Mouse (Mus musculus) heart, embryonic 13.5 days (tissue): ENCODE measurements at regions not wholly inside any gene's neighbourhood (a gene's known extent, or its start where the extent isn't known, plus 50 kb on each side); places are given as distances from the start of the nearest gene placed in this dataset.

Experiments
- ATAC-seq: fragments of 200-750 bp; cut with Nextera tagmentation; 2 replicates; pipeline ENCODE4 v1.8.0; 2017; ENCODE audit warnings: moderate TSS enrichment; ENCODE audit not compliant: insufficient number of reproducible peaks, low FRiP score, low TSS enrichment; ENCODE audit errors: extremely low read depth
- H3K27ac ChIP-seq: fragments of 300-500 bp; sonication (generic); replicated peaks from 2 replicates; pipeline ENCODE4 v1.5.1; 2015; ENCODE audit warnings: moderate library complexity, mild to moderate bottlenecking, inconsistent platforms
- H3K27me3 ChIP-seq: fragments of 300-500 bp; sonication (generic); replicated peaks from 2 replicates; pipeline ENCODE4 v1.6.1; 2015; ENCODE audit warnings: mild to moderate bottlenecking, inconsistent platforms
- H3K36me3 ChIP-seq: fragments of 300-500 bp; sonication (generic); 2 replicates; pipeline ENCODE4 v1.6.1; 2015; ENCODE audit warnings: mild to moderate bottlenecking, inconsistent platforms
- H3K4me1 ChIP-seq: fragments of 300-500 bp; sonication (generic); 2 replicates; pipeline ENCODE4 v1.6.1; 2015; ENCODE audit warnings: inconsistent platforms
- H3K4me2 ChIP-seq: fragments of 300-500 bp; sonication (generic); 2 replicates; pipeline ENCODE4 v1.6.1; 2015; ENCODE audit warnings: inconsistent platforms, mild to moderate bottlenecking, moderate library complexity
- H3K4me3 ChIP-seq: fragments of 300-500 bp; sonication (generic); 2 replicates; pipeline ENCODE4 v1.5.1; 2015; ENCODE audit warnings: moderate library complexity, mild to moderate bottlenecking, inconsistent platforms
- H3K9ac ChIP-seq: fragments of 300-500 bp; sonication (generic); 2 replicates; pipeline ENCODE4 v1.6.1; 2015; ENCODE audit warnings: inconsistent platforms, mild to moderate bottlenecking, moderate library complexity
- H3K9me3 ChIP-seq: fragments of 300-500 bp; sonication (generic); 2 replicates; pipeline ENCODE4 v1.6.1; 2016; ENCODE audit warnings: inconsistent platforms
- WGBS: fragments of 180-500 bp; shearing (Covaris S2); methylation state at CpG from one replicate; pipeline ENCODE4 v1.1.7; 2015; ENCODE audit warnings: mixed read lengths; 5-methylcytosine and 5-hydroxymethylcytosine counted together

- H3K27ac ChIP-seq: no peak overlapping the region
- no peak overlapping the region for H3K9ac ChIP-seq
- H3K36me3 ChIP-seq: no peaks in the 10 kb centered on the region
- no peaks in the 10 kb centered on the region for H3K4me1 ChIP-seq
- no peak overlapping the region for H3K4me2 ChIP-seq
- H3K27me3 ChIP-seq: no peaks in the 10 kb centered on the region
- no peaks in the 10 kb centered on the region for H3K9me3 ChIP-seq
- ATAC-seq: no peak
- H3K4me3 ChIP-seq: no peak overlapping the region
- WGBS: 51% methylated on average over 3 of the region's 3 CpGs
These were observed 222.4 kb upstream of the Rps6ka3 start for GRCm38 (mm10) chrX:158987676-158988075.

DNA sequence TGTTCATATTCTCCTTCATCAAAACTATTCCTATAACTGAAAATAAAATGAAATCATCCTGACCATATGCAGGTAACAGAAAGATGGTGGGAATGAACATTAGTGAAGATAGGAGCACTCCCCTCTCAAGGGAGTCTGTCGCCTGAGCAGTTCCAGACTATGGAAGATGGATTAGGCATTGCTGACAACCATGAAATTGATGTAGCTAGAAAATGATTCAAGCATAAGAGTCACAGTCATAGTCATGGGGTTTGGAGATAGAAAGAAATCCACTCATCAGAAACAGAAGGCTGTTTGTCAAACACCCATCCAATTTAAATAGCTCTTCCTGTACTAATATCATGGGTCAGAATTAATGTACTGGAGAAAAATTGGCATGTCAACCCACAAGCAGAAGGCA lies 191.2 kb upstream of the Rps6ka3 start:
- ATAC-seq: no peak
- H3K9ac ChIP-seq: no peak overlapping the region
- H3K27me3 ChIP-seq: no peaks in the 10 kb centered on the region
- no peaks in the 10 kb centered on the region for H3K9me3 ChIP-seq
- no peak overlapping the region for H3K27ac ChIP-seq
- H3K4me1 ChIP-seq: no peaks in the 10 kb centered on the region
- H3K36me3 ChIP-seq: no peaks in the 10 kb centered on the region
- no peak overlapping the region for H3K4me3 ChIP-seq
- no peak overlapping the region for H3K4me2 ChIP-seq
- 77% methylated on average over 1 of the region's 1 CpGs for WGBS

GRCm38 (mm10) chrX:159026311-159026710 lies 183.8 kb upstream of the Rps6ka3 start:
- Histone ChIP-seq H3K36me3 (no peaks in the 10 kb centered on the region), H3K4me1 (no peaks in the 10 kb centered on the region), H3K27me3 (no peaks in the 10 kb centered on the region), H3K9ac (no peak overlapping the region), H3K27ac (no peak overlapping the region), H3K4me2 (no peak overlapping the region), H3K4me3 (no peak overlapping the region), H3K9me3 (no peaks in the 10 kb centered on the region)
- 67% methylated on average over 1 of the region's 1 CpGs for WGBS
- ATAC-seq: no peak

DNA sequence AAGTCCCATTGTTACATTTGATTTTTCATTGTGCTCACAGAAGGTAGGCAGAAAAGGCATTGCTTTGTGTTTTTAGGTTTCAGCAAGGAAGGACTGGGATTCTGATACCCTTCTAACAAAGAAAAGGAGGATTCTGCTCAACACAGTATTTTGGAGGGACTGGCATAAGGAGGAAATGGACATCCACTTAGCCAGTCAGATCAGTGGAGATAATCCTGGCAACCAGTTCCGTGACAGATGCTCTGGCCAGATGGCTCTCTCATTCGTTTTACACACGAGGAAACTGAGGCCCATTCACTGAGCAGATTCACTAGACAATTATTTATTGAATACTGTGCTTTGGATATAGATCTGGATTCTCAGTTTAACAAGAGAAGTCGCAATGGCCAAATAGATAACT lies 178.2 kb upstream of the Rps6ka3 start:
- no peaks in the 10 kb centered on the region for H3K27me3 ChIP-seq
- ATAC-seq: no peak
- no peak overlapping the region for H3K27ac ChIP-seq
- no peak overlapping the region for H3K9ac ChIP-seq
- no peaks in the 10 kb centered on the region for H3K36me3 ChIP-seq
- no peaks in the 10 kb centered on the region for H3K4me1 ChIP-seq
- H3K4me2 ChIP-seq: no peak overlapping the region
- H3K9me3 ChIP-seq: no peaks in the 10 kb centered on the region
- H3K4me3 ChIP-seq: no peak overlapping the region
- WGBS: 74% methylated on average over 4 of the region's 4 CpGs

DNA sequence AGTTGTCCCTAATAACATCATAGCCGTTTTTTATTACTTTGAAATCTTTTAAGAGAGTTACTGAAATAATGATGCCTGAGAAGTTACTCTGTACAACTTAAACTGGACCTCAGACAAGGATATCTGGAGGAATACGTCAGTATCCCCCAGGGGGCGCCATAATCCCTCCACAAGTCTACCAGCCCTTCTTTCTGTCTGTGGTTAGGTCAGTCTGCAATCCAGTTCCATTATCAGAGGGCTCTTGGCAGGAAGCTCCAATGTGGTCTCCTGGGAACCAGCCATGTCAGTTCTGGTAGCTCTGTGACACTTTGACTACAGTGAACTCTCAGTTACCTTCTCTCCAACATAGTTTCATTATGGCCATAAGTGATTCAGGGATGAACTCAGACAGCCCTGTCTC lies 166.7 kb upstream of the Rps6ka3 start:
- H3K4me3 ChIP-seq: no peak overlapping the region
- no peak for ATAC-seq
- H3K9ac ChIP-seq: no peak overlapping the region
- H3K36me3 ChIP-seq: no peaks in the 10 kb centered on the region
- WGBS: 10% methylated on average over 3 of the region's 3 CpGs
- no peak overlapping the region for H3K27ac ChIP-seq
- H3K27me3 ChIP-seq: no peaks in the 10 kb centered on the region
- no peak overlapping the region for H3K4me2 ChIP-seq
- no peaks in the 10 kb centered on the region for H3K4me1 ChIP-seq
- no peaks in the 10 kb centered on the region for H3K9me3 ChIP-seq

GRCm38 (mm10) chrX:159047876-159048275 lies 162.2 kb upstream of the Rps6ka3 start:
- no peak overlapping the region for H3K27ac ChIP-seq
- no peaks in the 10 kb centered on the region for H3K4me1 ChIP-seq
- no peak overlapping the region for H3K9ac ChIP-seq
- H3K36me3 ChIP-seq: no peaks in the 10 kb centered on the region
- no peak overlapping the region for H3K4me2 ChIP-seq
- 53% methylated on average over 2 of the region's 2 CpGs for WGBS
- no peaks in the 10 kb centered on the region for H3K9me3 ChIP-seq
- no peak for ATAC-seq
- H3K4me3 ChIP-seq: no peak overlapping the region
- no peaks in the 10 kb centered on the region for H3K27me3 ChIP-seq

- Histone ChIP-seq H3K4me2 (no peak overlapping the region), H3K9me3 (no peaks in the 10 kb centered on the region), H3K4me1 (no peaks in the 10 kb centered on the region), H3K36me3 (no peaks in the 10 kb centered on the region), H3K4me3 (no peak overlapping the region), H3K27ac (no peak overlapping the region), H3K27me3 (no peaks in the 10 kb centered on the region), H3K9ac (no peak overlapping the region)
- ATAC-seq: no peak
- WGBS: 62% methylated on average over 8 of the region's 8 CpGs
These were observed 154.2 kb upstream of the Rps6ka3 start for GRCm38 (mm10) chrX:159055689-159056461.

DNA sequence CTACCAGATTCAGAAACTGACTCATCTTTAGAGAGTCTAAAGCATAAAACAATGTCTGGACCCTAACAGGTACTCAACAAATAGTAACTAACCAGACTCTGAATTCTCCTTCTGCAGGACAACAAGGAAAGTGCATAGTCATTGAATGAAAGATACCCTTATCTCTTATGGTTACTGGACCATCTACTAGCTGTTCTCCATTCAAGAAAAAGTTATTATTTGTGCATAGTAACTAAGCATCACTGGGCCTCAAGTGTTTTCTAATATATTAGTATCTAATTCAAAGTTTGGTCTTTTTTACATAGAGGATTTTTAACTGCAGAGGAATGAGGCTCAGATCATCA lies 153.7 kb upstream of the Rps6ka3 start:
- Histone ChIP-seq H3K4me1 (no peaks in the 10 kb centered on the region), H3K4me3 (no peak overlapping the region), H3K27ac (no peak overlapping the region), H3K27me3 (no peaks in the 10 kb centered on the region), H3K4me2 (no peak overlapping the region), H3K36me3 (no peaks in the 10 kb centered on the region), H3K9me3 (no peaks in the 10 kb centered on the region), H3K9ac (no peak overlapping the region)
- no peak for ATAC-seq

DNA sequence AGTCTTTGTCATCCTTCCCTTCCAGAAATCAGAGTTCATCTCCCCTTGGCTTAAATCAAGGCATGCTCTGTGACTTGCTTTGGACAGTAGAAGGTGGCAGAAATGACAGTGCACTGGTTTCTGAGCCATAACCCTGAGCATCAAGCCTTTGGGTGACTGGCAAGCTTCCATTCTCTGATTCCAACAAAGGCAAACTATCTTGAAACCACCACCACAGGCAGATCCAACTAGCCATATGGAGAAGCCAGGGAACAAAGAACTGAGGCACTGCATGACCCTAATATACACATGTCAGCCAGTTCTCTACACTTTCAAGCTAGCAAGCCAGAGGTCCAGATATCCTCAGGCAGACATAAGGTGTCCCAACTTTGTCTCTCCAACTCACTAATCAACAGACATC lies 151.2 kb upstream of the Rps6ka3 start:
- no peak for ATAC-seq

GRCm38 (mm10) chrX:159061322-159061721 lies 148.8 kb upstream of the Rps6ka3 start:
- no peak overlapping the region for H3K4me3 ChIP-seq
- ATAC-seq: no peak

More for the DNA sequence above, 151.2 kb upstream of the Rps6ka3 start:
- Histone ChIP-seq H3K36me3 (no peaks in the 10 kb centered on the region), H3K27me3 (no peaks in the 10 kb centered on the region), H3K4me1 (no peaks in the 10 kb centered on the region), H3K4me3 (no peak overlapping the region), H3K4me2 (no peak overlapping the region), H3K9me3 (no peaks in the 10 kb centered on the region), H3K9ac (no peak overlapping the region), H3K27ac (no peak overlapping the region)

GRCm38 (mm10) chrX:159066212-159066611 lies 143.9 kb upstream of the Rps6ka3 start:
- no peaks in the 10 kb centered on the region for H3K9me3 ChIP-seq
- 73% methylated on average over 2 of the region's 2 CpGs for WGBS
- ATAC-seq: no peak

More at GRCm38 (mm10) chrX:159061322-159061721, 148.8 kb upstream of the Rps6ka3 start:
- Histone ChIP-seq H3K4me2 (no peak overlapping the region), H3K9ac (no peak overlapping the region), H3K27me3 (no peaks in the 10 kb centered on the region), H3K36me3 (no peaks in the 10 kb centered on the region), H3K9me3 (no peaks in the 10 kb centered on the region), H3K27ac (no peak overlapping the region), H3K4me1 (no peaks in the 10 kb centered on the region)

GRCm38 (mm10) chrX:159072647-159073046 lies 137.5 kb upstream of the Rps6ka3 start:
- H3K4me2 ChIP-seq: no peak overlapping the region
- H3K9ac ChIP-seq: no peak overlapping the region

More at GRCm38 (mm10) chrX:159066212-159066611, 143.9 kb upstream of the Rps6ka3 start:
- Histone ChIP-seq H3K4me2 (no peak overlapping the region), H3K27ac (no peak overlapping the region), H3K36me3 (no peaks in the 10 kb centered on the region), H3K27me3 (no peaks in the 10 kb centered on the region), H3K9ac (no peak overlapping the region), H3K4me1 (no peaks in the 10 kb centered on the region), H3K4me3 (no peak overlapping the region)

More at GRCm38 (mm10) chrX:159072647-159073046, 137.5 kb upstream of the Rps6ka3 start:
- Histone ChIP-seq H3K4me1 (0 out of 2 replicates have a peak, but pooled peaks cover 4% of the 10 kb centered on the region), H3K4me3 (no peak overlapping the region), H3K27ac (no peak overlapping the region), H3K27me3 (no peaks in the 10 kb centered on the region), H3K36me3 (no peaks in the 10 kb centered on the region), H3K9me3 (no peaks in the 10 kb centered on the region)
- 40% methylated on average over 3 of the region's 3 CpGs for WGBS
- ATAC-seq: no peak
